Mouse (Mus musculus) midbrain, embryonic 16.5 days (tissue): ENCODE results near the gene Dusp5. TPM values are rescaled to one million over a fixed set of nuclear protein-coding genes. Genes with fewer than 3 reads are reported as not detected.
"Not testable (repeated sequence)": the region's sequence is repeated elsewhere in the genome, so short reads cannot be mapped to it uniquely, and the experiment has no call there.

Source experiments
- ATAC-seq: fragments of 200-750 bp; cut with Nextera tagmentation; 2 replicates; pipeline ENCODE4 v1.8.0; 2017; ENCODE audit warnings: moderate TSS enrichment
- H3K27ac ChIP-seq: fragments of 300-500 bp; sonication (generic); 2 replicates; pipeline ENCODE4 v1.5.1; 2014; ENCODE audit warnings: mild to moderate bottlenecking, low read length, mixed read lengths
- H3K27me3 ChIP-seq: fragments of 300-500 bp; sonication (generic); 2 replicates; pipeline ENCODE4 v1.6.1; 2014; ENCODE audit warnings: low read depth, low read length, mixed read lengths; ENCODE audit not compliant: control insufficient read depth, insufficient read depth
- H3K36me3 ChIP-seq: fragments of 300-500 bp; sonication (generic); 2 replicates; pipeline ENCODE4 v1.6.1; 2014; ENCODE audit warnings: mild to moderate bottlenecking, low read length, moderate library complexity, mixed read lengths; ENCODE audit not compliant: control insufficient read depth, insufficient read depth
- H3K4me1 ChIP-seq: fragments of 300-500 bp; sonication (generic); 2 replicates; pipeline ENCODE4 v1.6.1; 2014; ENCODE audit warnings: mild to moderate bottlenecking, low read length, mixed read lengths; ENCODE audit not compliant: control insufficient read depth, insufficient read depth
- H3K4me2 ChIP-seq: fragments of 300-500 bp; sonication (generic); 2 replicates; pipeline ENCODE4 v1.6.1; 2014; ENCODE audit warnings: mild to moderate bottlenecking, low read length, mixed read lengths
- H3K4me3 ChIP-seq: fragments of 300-500 bp; sonication (generic); 2 replicates; pipeline ENCODE4 v1.5.1; 2014; ENCODE audit warnings: low read depth, mild to moderate bottlenecking, low read length, moderate library complexity, mixed read lengths
- H3K9ac ChIP-seq: fragments of 300-500 bp; sonication (generic); 2 replicates; pipeline ENCODE4 v1.6.1; 2014; ENCODE audit warnings: low read depth, low read length, mixed read lengths
- H3K9me3 ChIP-seq: fragments of 300-500 bp; sonication (generic); replicated peaks from 2 replicates; pipeline ENCODE4 v1.6.1; 2014; ENCODE audit warnings: mild to moderate bottlenecking, low read length, mixed read lengths; ENCODE audit not compliant: control insufficient read depth, poor library complexity, severe bottlenecking
- WGBS: fragments of 180-500 bp; shearing (Covaris S2); extraction: QIAGEN DNeasy Blood & Tissue Kit; methylation state at CpG from one replicate; pipeline ENCODE4 v1.1.7; 2014; 5-methylcytosine and 5-hydroxymethylcytosine counted together
- polyA plus RNA-seq: library from polyadenylated mRNA; unstranded; fragments of >200 nt; fragmentation: Nextera tagmentation; extraction: Ambion mirVana; gene quantifications from 2 replicates; pipeline ENCODE4 v1.2.1, GENCODE M21; 2015

Dusp5 gene
- polyA plus RNA-seq, 1 experiment from 2014 or later, result 2.2 TPM

DNA sequence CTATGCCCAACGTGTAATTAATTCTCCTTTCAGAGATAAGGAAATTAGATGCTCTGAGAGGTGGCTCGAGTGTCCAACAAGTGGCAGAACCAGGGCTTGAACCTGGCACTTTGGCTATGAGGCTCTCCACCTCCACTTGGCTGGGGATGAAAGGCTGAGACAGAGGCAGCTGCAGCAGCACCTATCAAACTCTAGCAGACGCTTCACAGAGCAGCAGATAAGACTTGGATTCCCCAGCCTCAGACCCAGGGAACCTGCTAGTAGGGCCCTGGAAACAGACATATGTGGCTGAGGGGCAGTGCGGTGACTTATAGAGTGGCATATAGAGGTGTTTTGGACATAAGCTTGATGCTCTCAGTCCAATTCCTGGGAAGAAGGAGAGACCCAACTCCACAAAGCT, 36.4 kb upstream of the Dusp5 start:
- H3K4me3 ChIP-seq, result no peak overlapping the region

DNA sequence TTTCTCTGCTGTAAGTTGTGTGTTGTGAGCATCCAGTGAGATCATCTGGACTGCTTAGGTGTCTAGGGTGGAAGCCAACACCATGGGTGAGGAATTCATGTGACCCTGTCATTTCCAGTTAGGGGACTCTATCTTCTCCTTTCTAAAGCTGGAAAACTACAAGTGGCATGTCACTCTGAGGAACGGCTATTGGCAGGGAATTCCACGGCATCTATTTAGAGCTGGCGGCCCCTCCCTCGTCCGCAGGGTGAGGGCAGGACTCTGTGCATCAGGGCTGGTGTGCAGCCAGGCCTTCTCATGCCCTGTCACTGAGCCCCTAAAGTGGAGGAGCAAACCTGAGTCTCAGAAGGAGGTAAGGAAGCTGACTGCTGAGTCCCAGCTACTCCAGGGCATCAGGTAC, 35.0 kb upstream of the Dusp5 start:
- H3K27ac ChIP-seq, result no peak overlapping the region
- no peak for ATAC-seq
- no peak overlapping the region for H3K4me2 ChIP-seq
- no peaks in the 10 kb centered on the region for H3K36me3 ChIP-seq
- WGBS, result 62% methylated on average over 5 of the region's 5 CpGs
- no peaks in the 10 kb centered on the region for H3K9me3 ChIP-seq
- no peaks in the 10 kb centered on the region for H3K4me1 ChIP-seq
- H3K27me3 ChIP-seq, result no peaks in the 10 kb centered on the region
- no peak overlapping the region for H3K9ac ChIP-seq
- H3K4me3 ChIP-seq, result no peak overlapping the region

More for the DNA sequence above, 36.4 kb upstream of the Dusp5 start:
- Histone ChIP-seq H3K9me3 (no peaks in the 10 kb centered on the region), H3K9ac (no peak overlapping the region), H3K27me3 (no peaks in the 10 kb centered on the region), H3K27ac (no peak overlapping the region), H3K4me2 (no peak overlapping the region), H3K4me1 (no peaks in the 10 kb centered on the region), H3K36me3 (no peaks in the 10 kb centered on the region)
- WGBS, result 79% methylated on average over 4 of the region's 4 CpGs
- no peak for ATAC-seq

DNA sequence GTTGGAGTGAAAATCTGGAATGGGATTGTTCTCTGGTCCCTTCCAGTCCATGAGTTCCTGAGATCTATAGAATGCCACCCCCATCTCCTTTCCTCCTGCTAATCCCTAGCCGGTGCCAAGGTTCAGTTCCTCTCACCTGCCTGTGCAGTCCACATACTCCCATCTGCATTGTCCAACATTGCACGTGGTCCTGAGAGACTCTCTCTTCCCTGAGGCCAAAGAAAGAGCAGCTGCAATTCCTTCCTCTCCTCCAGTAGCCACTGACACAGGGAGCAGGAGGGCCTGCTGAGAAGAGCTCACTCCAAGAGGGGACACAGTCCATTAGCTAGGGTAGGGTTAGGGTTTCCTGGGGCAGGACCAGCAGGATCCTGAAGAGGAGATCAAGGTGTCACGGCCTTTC, 31.0 kb upstream of the Dusp5 start:
- no peak for ATAC-seq
- no peak overlapping the region for H3K4me3 ChIP-seq
- WGBS, result 68% methylated on average over 3 of the region's 3 CpGs

DNA sequence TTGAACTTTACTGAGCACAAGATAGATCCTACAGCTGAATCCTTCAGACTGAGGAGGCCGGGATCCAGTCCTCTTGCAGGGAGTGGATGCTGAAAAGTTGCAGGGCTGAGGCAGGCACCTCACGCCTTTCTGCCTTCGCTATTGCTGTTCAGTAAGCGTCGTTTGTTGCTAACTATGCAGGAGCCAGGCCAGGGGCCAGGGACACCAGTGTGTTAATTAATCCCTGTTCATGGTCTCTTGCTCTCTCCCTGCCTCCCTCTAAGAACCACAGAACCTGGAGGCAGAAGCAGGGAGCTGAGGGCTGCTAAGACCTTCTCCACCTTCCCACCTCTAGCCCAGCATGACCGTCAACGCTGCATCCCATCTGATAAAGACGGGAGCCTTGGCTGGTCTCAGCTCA, 29.9 kb upstream of the Dusp5 start:
- ATAC-seq, result no peak
- H3K4me1 ChIP-seq, result no peaks in the 10 kb centered on the region
- H3K4me2 ChIP-seq, result no peak overlapping the region
- no peak overlapping the region for H3K4me3 ChIP-seq
- H3K36me3 ChIP-seq, result no peaks in the 10 kb centered on the region
- no peak overlapping the region for H3K27ac ChIP-seq
- no peak overlapping the region for H3K9ac ChIP-seq
- 90% methylated on average over 8 of the region's 8 CpGs for WGBS
- no peaks in the 10 kb centered on the region for H3K9me3 ChIP-seq
- no peaks in the 10 kb centered on the region for H3K27me3 ChIP-seq

More for the DNA sequence above, 31.0 kb upstream of the Dusp5 start:
- Histone ChIP-seq H3K9me3 (no peaks in the 10 kb centered on the region), H3K27me3 (no peaks in the 10 kb centered on the region), H3K4me2 (no peak overlapping the region), H3K27ac (no peak overlapping the region), H3K4me1 (no peaks in the 10 kb centered on the region), H3K36me3 (no peaks in the 10 kb centered on the region), H3K9ac (no peak overlapping the region)

DNA sequence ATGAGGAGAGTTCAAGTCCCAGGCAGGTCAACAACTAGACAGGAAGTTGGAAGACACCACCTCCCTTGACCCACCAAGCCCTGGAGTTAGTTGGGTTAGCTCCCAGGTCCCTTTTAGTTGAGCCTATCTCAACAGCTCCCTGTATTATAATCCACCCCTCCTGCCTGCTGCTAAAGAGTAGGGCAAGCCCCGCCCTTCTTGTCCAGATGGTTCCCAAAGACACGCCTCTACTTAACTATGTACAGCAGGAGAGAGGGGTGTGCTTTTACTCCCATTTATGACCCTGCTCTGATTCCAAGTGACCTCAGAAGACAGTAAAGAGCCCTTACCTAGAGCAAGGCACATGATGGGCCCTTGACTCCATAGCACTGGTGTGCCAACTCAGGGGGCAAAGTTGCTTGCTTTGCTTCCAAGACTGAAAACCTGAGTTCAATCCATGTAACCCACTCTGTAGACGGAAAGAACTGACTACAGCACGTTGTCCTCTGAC, 29.4 kb upstream of the Dusp5 start:
- Histone ChIP-seq H3K9me3 (no peaks in the 10 kb centered on the region), H3K27me3 (no peaks in the 10 kb centered on the region), H3K9ac (no peak overlapping the region), H3K4me3 (no peak overlapping the region), H3K36me3 (no peaks in the 10 kb centered on the region), H3K4me2 (no peak overlapping the region), H3K4me1 (no peaks in the 10 kb centered on the region), H3K27ac (no peak overlapping the region)
- 90% methylated on average over 4 of the region's 4 CpGs for WGBS
- no peak for ATAC-seq

DNA sequence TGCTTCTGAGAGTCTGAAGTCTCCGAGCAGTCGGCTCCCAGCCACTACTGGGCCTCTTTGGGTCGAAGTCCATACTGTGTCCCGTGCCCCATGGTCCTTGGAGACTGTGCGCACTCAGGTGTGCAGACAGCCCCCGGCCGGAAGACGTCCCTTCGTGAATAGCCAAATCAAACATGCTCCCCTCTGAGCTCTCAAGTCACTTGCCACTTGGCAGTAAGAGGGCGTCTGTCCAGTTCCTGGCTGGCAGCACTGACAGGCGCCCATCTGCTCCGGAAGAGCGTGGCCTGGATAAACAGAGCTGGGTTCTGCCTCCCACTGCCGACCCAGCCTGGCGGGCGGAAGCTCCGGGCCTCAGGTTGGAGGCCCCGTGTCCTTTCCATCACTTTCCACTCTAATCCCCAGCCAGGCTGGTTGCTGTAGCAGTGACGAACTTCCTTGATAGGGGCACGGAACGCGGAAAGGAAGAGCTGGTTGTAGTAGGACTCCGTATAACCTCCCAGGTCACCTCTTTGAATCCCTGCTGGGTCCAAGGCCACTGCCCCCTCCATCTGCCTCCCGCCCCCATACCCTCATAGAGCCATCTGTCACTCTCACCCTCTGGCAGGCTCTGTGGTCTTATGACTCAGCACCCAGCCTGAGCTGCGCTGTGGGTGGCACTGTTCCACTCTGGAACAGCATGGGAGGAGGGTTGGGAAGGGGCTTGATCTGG, 28.5 kb upstream of the Dusp5 start:
- Histone ChIP-seq H3K4me1 (no peaks in the 10 kb centered on the region), H3K9ac (no peak overlapping the region), H3K9me3 (no peaks in the 10 kb centered on the region), H3K27ac (no peak overlapping the region), H3K4me3 (no peak overlapping the region), H3K4me2 (no peak overlapping the region), H3K36me3 (no peaks in the 10 kb centered on the region), H3K27me3 (no peaks in the 10 kb centered on the region)
- ATAC-seq, result no peak
- WGBS, result 70% methylated on average over 25 of the region's 25 CpGs

DNA sequence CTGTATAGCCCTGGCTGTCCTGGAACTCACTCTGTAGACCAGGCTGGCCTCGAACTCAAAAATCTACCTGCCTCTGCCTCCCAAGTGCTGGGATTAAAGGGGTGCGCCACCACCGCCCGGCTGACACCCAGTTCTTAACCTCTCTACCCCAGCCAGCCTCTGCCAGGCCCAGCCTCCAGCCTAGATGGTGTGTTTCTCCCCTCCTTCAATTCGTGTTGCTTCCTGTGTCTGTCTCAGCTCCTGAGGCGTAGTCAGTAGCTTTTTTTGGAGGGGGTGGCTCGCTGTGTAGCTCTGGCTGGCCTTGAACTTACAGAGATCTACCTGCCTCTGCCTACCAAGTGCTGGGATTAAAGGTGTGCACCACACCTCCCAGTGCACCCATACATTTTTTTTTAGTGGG, 27.7 kb upstream of the Dusp5 start:
- H3K4me1 ChIP-seq, H3K4me3 ChIP-seq, H3K27ac ChIP-seq, ATAC-seq, H3K9ac ChIP-seq, H3K27me3 ChIP-seq, H3K36me3 ChIP-seq, H3K9me3 ChIP-seq, H3K4me2 ChIP-seq: not testable (repeated sequence)
- WGBS, result 92% methylated on average over 7 of the region's 7 CpGs

DNA sequence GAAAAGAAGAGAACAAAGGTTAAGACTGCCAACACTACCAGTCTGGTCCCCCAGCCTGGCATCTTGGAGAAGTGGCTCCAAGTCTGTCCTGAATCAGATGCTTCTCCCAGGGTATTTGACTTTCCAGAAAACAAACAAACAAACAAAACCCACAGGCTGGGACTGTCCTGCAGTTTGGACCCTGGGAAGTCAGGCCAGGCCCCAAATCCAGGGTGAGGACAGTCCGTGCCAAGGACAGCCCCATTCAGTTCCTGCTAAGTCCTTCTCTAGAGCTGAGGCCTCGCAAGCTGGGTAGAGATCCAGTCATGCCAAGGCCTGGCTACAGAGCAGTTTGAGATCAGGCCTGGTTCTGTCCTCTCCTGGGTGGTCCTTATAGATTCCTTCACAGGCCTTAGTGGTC, 27.1 kb upstream of the Dusp5 start:
- H3K4me3 ChIP-seq, result no peak overlapping the region
- 89% methylated on average over 2 of the region's 2 CpGs for WGBS
- no peak for ATAC-seq
- no peaks in the 10 kb centered on the region for H3K27me3 ChIP-seq
- no peak overlapping the region for H3K9ac ChIP-seq
- H3K27ac ChIP-seq, result no peak overlapping the region
- H3K36me3 ChIP-seq, result no peaks in the 10 kb centered on the region
- no peak overlapping the region for H3K4me2 ChIP-seq
- no peaks in the 10 kb centered on the region for H3K4me1 ChIP-seq
- no peaks in the 10 kb centered on the region for H3K9me3 ChIP-seq

DNA sequence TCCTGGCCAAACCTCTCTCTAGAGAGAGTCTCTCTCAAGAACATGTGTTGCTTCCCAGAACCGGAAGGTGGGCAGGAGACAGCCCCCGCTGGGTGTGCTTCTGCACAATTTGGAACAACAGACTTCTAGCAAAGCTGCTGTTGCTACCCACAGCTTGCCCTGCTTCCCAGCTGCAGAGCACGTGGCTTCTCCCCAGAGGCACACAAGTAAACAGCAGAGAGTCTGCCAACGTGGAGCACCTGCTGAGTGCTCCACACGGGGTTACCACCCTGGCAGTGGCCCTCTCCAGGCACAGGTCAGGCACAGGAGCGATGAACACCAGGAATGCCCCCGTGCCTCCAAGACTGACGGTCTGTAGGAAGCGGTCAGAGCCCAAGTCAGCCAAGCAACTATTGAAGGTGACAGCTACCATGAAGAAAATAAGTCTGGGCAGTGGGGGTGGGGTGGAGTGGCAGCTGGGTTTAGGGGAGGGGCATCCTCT, 26.0 kb upstream of the Dusp5 start:
- Histone ChIP-seq H3K27ac (no peak overlapping the region), H3K4me3 (no peak overlapping the region), H3K4me2 (no peak overlapping the region), H3K36me3 (no peaks in the 10 kb centered on the region), H3K27me3 (no peaks in the 10 kb centered on the region), H3K4me1 (no peaks in the 10 kb centered on the region), H3K9ac (no peak overlapping the region), H3K9me3 (no peaks in the 10 kb centered on the region)
- no peak for ATAC-seq
- 47% methylated on average over 9 of the region's 9 CpGs for WGBS
